Mouse (Mus musculus) brain, embryonic 14.5 days (tissue): ENCODE measurements around the gene Sapcd1.

ENCODE experiments used
- CTCF ChIP-seq: fragments of 200-500 bp; IDR thresholded peaks from 2 replicates; pipeline ENCODE4 v1.5.1; 2012; ENCODE audit warnings: inconsistent platforms, mild to moderate bottlenecking, moderate library complexity, borderline replicate concordance; ENCODE audit not compliant: insufficient read depth, insufficient read length; ENCODE audit errors: extremely low read depth
- POLR2A ChIP-seq: fragments of 200-500 bp; IDR thresholded peaks from 2 replicates; pipeline ENCODE4 v1.6.1; 2012; ENCODE audit warnings: mild to moderate bottlenecking, inconsistent platforms, borderline replicate concordance; ENCODE audit not compliant: poor library complexity, insufficient read depth, insufficient read length, severe bottlenecking; ENCODE audit errors: extremely low read depth

GRCm38 (mm10) chr17:35027277-35028068 lies at the start of gene Sapcd1:
- TF ChIP-seq POLR2A (no peak), CTCF (no peak)
